Mouse (Mus musculus): ENCODE results near the gene Medag.

The Medag gene

GRCm38 (mm10) chr5:149385228-149385961, 26.2 kb upstream of the Medag start:
- DNase-seq = no peak

- no peak for DNase-seq
Measured at GRCm38 (mm10) chr5:149386294-149386850, 25.2 kb upstream of the Medag start.

- no peak for DNase-seq
Measured at GRCm38 (mm10) chr5:149388947-149389346, 22.6 kb upstream of the Medag start.

- no peak for DNase-seq
Measured at GRCm38 (mm10) chr5:149389548-149390211, 21.9 kb upstream of the Medag start.

GRCm38 (mm10) chr5:149391574-149392375, 19.8 kb upstream of the Medag start:
- no peak for DNase-seq

GRCm38 (mm10) chr5:149392420-149392988, 19.0 kb upstream of the Medag start:
- DNase-seq = no peak

- no peak for DNase-seq
Measured at GRCm38 (mm10) chr5:149401446-149401975, 10.0 kb upstream of the Medag start.

GRCm38 (mm10) chr5:149402029-149402428, 9.5 kb upstream of the Medag start:
- no peak for DNase-seq

GRCm38 (mm10) chr5:149403386-149403785, 8.2 kb upstream of the Medag start:
- no peak for DNase-seq

GRCm38 (mm10) chr5:149404710-149405109, 6.8 kb upstream of the Medag start:
- DNase-seq = no peak

- DNase-seq = no peak
Measured at GRCm38 (mm10) chr5:149406791-149407276, 4.7 kb upstream of the Medag start.

GRCm38 (mm10) chr5:149409502-149409901, 2.0 kb upstream of the Medag start:
- no peak for DNase-seq

GRCm38 (mm10) chr5:149412194-149412575, 636 bp downstream of the Medag start:
- no peak for DNase-seq

GRCm38 (mm10) chr5:149412671-149413070, 1.1 kb downstream of the Medag start:
- DNase-seq = no peak

GRCm38 (mm10) chr5:149414369-149415167, 3.0 kb downstream of the Medag start:
- no peak for DNase-seq

GRCm38 (mm10) chr5:149417381-149417780, 5.8 kb downstream of the Medag start:
- DNase-seq = no peak

- DNase-seq = no peak
Measured at GRCm38 (mm10) chr5:149426525-149426924, 15.0 kb downstream of the Medag start.

GRCm38 (mm10) chr5:149427277-149428060, 15.9 kb downstream of the Medag start:
- no peak for DNase-seq

GRCm38 (mm10) chr5:149428347-149428746, 16.8 kb downstream of the Medag start:
- peak; percentile 57 to 60 for DNase-seq

- peak; percentile 17 to 23 for DNase-seq
Measured at GRCm38 (mm10) chr5:149428810-149429255, 17.3 kb downstream of the Medag start.

GRCm38 (mm10) chr5:149429541-149429940, 18.0 kb downstream of the Medag start:
- DNase-seq = no peak
